Mouse (Mus musculus) liver, postnatal 0 days (tissue): Measurements from ENCODE around the gene Mrnip. TPM values are rescaled to one million over a fixed set of nuclear protein-coding genes. Genes with fewer than 3 reads are reported as not detected.

Experiments used
- ATAC-seq: fragments of 200-750 bp; cut with Nextera tagmentation; 2 replicates; pipeline ENCODE4 v1.8.0; 2017; ENCODE audit warnings: mild to moderate bottlenecking, moderate library complexity
- DNase-seq: peaks from one replicate; pipeline ENCODE4 v3.0.0-alpha.2; 2016
- H3K27ac ChIP-seq: fragments of 300-500 bp; sonication (generic); 2 replicates; pipeline ENCODE4 v1.5.1; 2014; ENCODE audit warnings: antibody characterized with exemption, moderate library complexity, mild to moderate bottlenecking, low read depth
- H3K27me3 ChIP-seq: fragments of 300-500 bp; sonication (generic); 2 replicates; pipeline ENCODE4 v1.6.1; 2014; ENCODE audit warnings: low read length, control low read depth, mixed read lengths; ENCODE audit not compliant: insufficient read depth
- H3K36me3 ChIP-seq: fragments of 300-500 bp; sonication (generic); replicated peaks from 2 replicates; pipeline ENCODE4 v1.6.1; 2014; ENCODE audit warnings: mild to moderate bottlenecking, control low read depth, low read length, moderate library complexity, mixed read lengths; ENCODE audit not compliant: insufficient read depth
- H3K4me1 ChIP-seq: fragments of 300-500 bp; sonication (generic); 2 replicates; pipeline ENCODE4 v1.6.1; 2014; ENCODE audit warnings: antibody characterized with exemption, mild to moderate bottlenecking, control low read depth; ENCODE audit not compliant: insufficient read depth
- H3K4me2 ChIP-seq: fragments of 300-500 bp; sonication (generic); 2 replicates; pipeline ENCODE4 v1.6.1; 2014; ENCODE audit warnings: low read depth, mild to moderate bottlenecking, low read length, moderate library complexity, mixed read lengths
- H3K4me3 ChIP-seq: fragments of 300-500 bp; sonication (generic); 2 replicates; pipeline ENCODE4 v1.5.1; 2014; ENCODE audit warnings: low read depth, low read length
- H3K9ac ChIP-seq: fragments of 300-500 bp; sonication (generic); replicated peaks from 2 replicates; pipeline ENCODE4 v1.6.1; 2014; ENCODE audit warnings: mild to moderate bottlenecking, moderate library complexity
- H3K9me3 ChIP-seq: fragments of 300-500 bp; sonication (generic); 2 replicates; pipeline ENCODE4 v1.6.1; 2016; ENCODE audit warnings: mild to moderate bottlenecking, control low read depth, low read length, mixed read lengths
- CTCF ChIP-seq: sonication (generic); IDR thresholded peaks from 2 replicates; pipeline ENCODE4 v1.5.1; 2016; ENCODE audit warnings: antibody characterized with exemption, low read depth
- EP300 ChIP-seq: IDR thresholded peaks from 2 replicates; pipeline ENCODE4 v1.6.1; 2016; ENCODE audit warnings: antibody characterized with exemption, low read depth, mild to moderate bottlenecking
- WGBS: fragments of 180-500 bp; shearing (Covaris S2); extraction: QIAGEN DNeasy Blood & Tissue Kit; methylation state at CpG from one replicate; pipeline ENCODE4 v1.1.7; 2014; ENCODE audit not compliant: insufficient replicate concordance; 5-methylcytosine and 5-hydroxymethylcytosine counted together
- polyA plus RNA-seq: library from polyadenylated mRNA; unstranded; fragments of >200 nt; fragmentation: Nextera tagmentation; extraction: Ambion mirVana; gene quantifications from 2 replicates; pipeline ENCODE4 v1.2.1, GENCODE M21; 2015

Gene Mrnip
- polyA plus RNA-seq, 1 experiment from 2014 or later: 5.0 TPM

- H3K4me2 ChIP-seq: no peak overlapping the region
- WGBS: 82% methylated on average over 3 of the region's 3 CpGs
- H3K4me3 ChIP-seq: no peak overlapping the region
- no peaks in the 10 kb centered on the region for H3K9me3 ChIP-seq
- H3K4me1 ChIP-seq: peaks cover 25% of the 10 kb centered on the region
- peak overlapping the region; percentile 44 for H3K27ac ChIP-seq
- no peak overlapping the region for H3K9ac ChIP-seq
- no peak for ATAC-seq
- no peak for DNase-seq
- no peaks in the 10 kb centered on the region for H3K27me3 ChIP-seq
- TF ChIP-seq CTCF (no peak), EP300 (no peak)
- H3K36me3 ChIP-seq: peaks cover 80% of the 10 kb centered on the region
These were observed 31.2 kb downstream of the Mrnip start for GRCm38 (mm10) chr11:50205434-50205833.

GRCm38 (mm10) chr11:50206037-50206436, 31.8 kb downstream of the Mrnip start:
- no peaks in the 10 kb centered on the region for H3K27me3 ChIP-seq
- no peak for TF ChIP-seq CTCF
- no peak for TF ChIP-seq EP300
- no peak overlapping the region for H3K4me3 ChIP-seq
- no peak overlapping the region for H3K9ac ChIP-seq
- no peak for DNase-seq
- peaks cover 74% of the 10 kb centered on the region for H3K36me3 ChIP-seq
- H3K4me2 ChIP-seq: no peak overlapping the region
- no peak for ATAC-seq
- 77% methylated on average over 2 of the region's 2 CpGs for WGBS
- H3K27ac ChIP-seq: peak overlapping the region; percentile 44; the same call in 1 of the 2 replicates
- no peaks in the 10 kb centered on the region for H3K9me3 ChIP-seq
- peaks cover 28% of the 10 kb centered on the region for H3K4me1 ChIP-seq

GRCm38 (mm10) chr11:50207344-50207743, 33.1 kb downstream of the Mrnip start:
- WGBS: 94% methylated on average over 14 of the region's 14 CpGs

GRCm38 (mm10) chr11:50208039-50208438, 33.8 kb downstream of the Mrnip start:
- WGBS: 89% methylated on average over 5 of the region's 5 CpGs
- ATAC-seq (no peak), DNase-seq (no peak)
- Histone ChIP-seq H3K4me1 (peaks cover 42% of the 10 kb centered on the region), H3K36me3 (peaks cover 54% of the 10 kb centered on the region), H3K4me2 (peak overlapping the region; percentile 70; the same call in 1 of the 2 replicates), H3K9me3 (no peaks in the 10 kb centered on the region), H3K27ac (no peak overlapping the region), H3K9ac (0 out of 2 replicates have a peak overlapping the region, but pooled peaks have one; percentile 7), H3K4me3 (no peak overlapping the region), H3K27me3 (no peaks in the 10 kb centered on the region)
- TF ChIP-seq EP300 (no peak), CTCF (no peak)

More at GRCm38 (mm10) chr11:50207344-50207743, 33.1 kb downstream of the Mrnip start:
- TF ChIP-seq CTCF (no peak), EP300 (no peak)
- peaks cover 36% of the 10 kb centered on the region for H3K4me1 ChIP-seq
- peaks cover 61% of the 10 kb centered on the region for H3K36me3 ChIP-seq
- no peaks in the 10 kb centered on the region for H3K9me3 ChIP-seq
- H3K4me3 ChIP-seq: no peak overlapping the region
- H3K27ac ChIP-seq: no peak overlapping the region
- H3K27me3 ChIP-seq: no peaks in the 10 kb centered on the region
- H3K9ac ChIP-seq: no peak overlapping the region
- H3K4me2 ChIP-seq: no peak overlapping the region
- DNase-seq (no peak), ATAC-seq (no peak)

- no peaks in the 10 kb centered on the region for H3K27me3 ChIP-seq
- H3K9ac ChIP-seq: peak overlapping the region; percentile 97
- DNase-seq: peak; percentile 94
- WGBS: 1% methylated on average over 24 of the region's 24 CpGs
- TF ChIP-seq CTCF (no peak), EP300 (no peak)
- no peaks in the 10 kb centered on the region for H3K9me3 ChIP-seq
- peak overlapping the region; percentile 99 for H3K27ac ChIP-seq
- peak overlapping the region; percentile 87 for H3K4me3 ChIP-seq
- peak overlapping the region; percentile 70 for H3K4me2 ChIP-seq
- peaks cover 36% of the 10 kb centered on the region for H3K36me3 ChIP-seq
- ATAC-seq: peak; percentile 87
- peaks cover 49% of the 10 kb centered on the region for H3K4me1 ChIP-seq
These were observed 35.9 kb downstream of the Mrnip start for GRCm38 (mm10) chr11:50210101-50210504.

GRCm38 (mm10) chr11:50210505-50211151, 36.4 kb downstream of the Mrnip start, which contains the start of the genes Sqstm1 and Mgat4b:
Sqstm1 (minus strand) TSS chr11:50210827.
Mgat4b (plus strand) TSS chr11:50210890.
- peak within 1 kb of the TSS; percentile 99 for H3K27ac ChIP-seq
- H3K4me2 ChIP-seq: peak within 1 kb of the TSS; percentile 70
- peak within 1 kb of the TSS; percentile 97 for H3K9ac ChIP-seq
- H3K4me1 ChIP-seq: peaks cover 47% of the 10 kb centered on the region
- H3K36me3 ChIP-seq: peaks cover 31% of the 10 kb centered on the region
- under 1% methylated on average over 46 of the region's 48 CpGs for WGBS
- peak; percentile 86 for DNase-seq
- peak within 1 kb of the TSS; percentile 87 for H3K4me3 ChIP-seq
- H3K27me3 ChIP-seq: no peaks in the 10 kb centered on the region
- ATAC-seq: peak; percentile 63
- H3K9me3 ChIP-seq: no peaks in the 10 kb centered on the region
- TF ChIP-seq EP300 (peak; percentile 27; the same call in 1 of the 2 replicates), CTCF (peak; percentile 22; the same call in 1 of the 2 replicates)
